Mouse (Mus musculus) heart, adult 11 months (tissue): ENCODE measurements around the gene Tmem190.

Experiments used
- DNase-seq: peaks from one replicate; pipeline ENCODE4 v3.0.0; 2022

The Tmem190 gene

GRCm38 (mm10) chr7:4782759-4783158, at the start of gene Tmem190, which contains the start of gene Il11:
Gene Tmem190 (plus strand): TSS chr7:4782937.
Gene Il11 (minus strand): TSS chr7:4782859.
- DNase-seq = no peak

- DNase-seq = no peak
These were observed 49.8 kb upstream of the Tmem190 start for GRCm38 (mm10) chr7:4732968-4733392.

- no peak for DNase-seq
These were observed 43.6 kb upstream of the Tmem190 start for GRCm38 (mm10) chr7:4739041-4739543.

GRCm38 (mm10) chr7:4739544-4740275, 43.0 kb upstream of the Tmem190 start, which contains the start of gene Kmt5c:
Gene Kmt5c (plus strand): TSS chr7:4740115.
- peak; percentile 100 for DNase-seq

GRCm38 (mm10) chr7:4740309-4740727, 42.4 kb upstream of the Tmem190 start:
- no peak for DNase-seq

- peak; percentile 98 for DNase-seq
These were observed 41.6 kb upstream of the Tmem190 start for GRCm38 (mm10) chr7:4741151-4741550.

- peak; percentile 92 for DNase-seq
These were observed 40.9 kb upstream of the Tmem190 start for GRCm38 (mm10) chr7:4741672-4742481.

- no peak for DNase-seq
These were observed 40.3 kb upstream of the Tmem190 start for GRCm38 (mm10) chr7:4742482-4742819.

- peak; percentile 74 for DNase-seq
These were observed 39.4 kb upstream of the Tmem190 start for GRCm38 (mm10) chr7:4743354-4743753.

- peak; percentile 86 for DNase-seq
These were observed 37.9 kb upstream of the Tmem190 start for GRCm38 (mm10) chr7:4744886-4745285.

- DNase-seq = peak; percentile 88
These were observed 36.3 kb upstream of the Tmem190 start for GRCm38 (mm10) chr7:4746326-4746980.

GRCm38 (mm10) chr7:4747156-4747899, 35.4 kb upstream of the Tmem190 start:
- peak; percentile 87 for DNase-seq

- DNase-seq = peak; percentile 81
These were observed 34.4 kb upstream of the Tmem190 start for GRCm38 (mm10) chr7:4748321-4748720.

GRCm38 (mm10) chr7:4749169-4749568, 33.6 kb upstream of the Tmem190 start:
- peak; percentile 82 for DNase-seq

GRCm38 (mm10) chr7:4751971-4752820, 30.5 kb upstream of the Tmem190 start:
- peak; percentile 93 for DNase-seq

GRCm38 (mm10) chr7:4752821-4753570, 29.7 kb upstream of the Tmem190 start, which contains the start of gene Cox6b2:
Gene Cox6b2 (minus strand): TSS chr7:4753094.
- peak; percentile 97 for DNase-seq

GRCm38 (mm10) chr7:4759670-4760069, 23.1 kb upstream of the Tmem190 start:
- DNase-seq = peak; percentile 79

GRCm38 (mm10) chr7:4764946-4765710, 17.6 kb upstream of the Tmem190 start:
- peak; percentile 69 for DNase-seq

- DNase-seq = no peak
These were observed 11.5 kb upstream of the Tmem190 start, which contains the start of gene Fam71e2 for GRCm38 (mm10) chr7:4771202-4771601. Gene Fam71e2 (minus strand): TSS chr7:4771302.

GRCm38 (mm10) chr7:4776131-4776530, 6.6 kb upstream of the Tmem190 start:
- peak; percentile 73 for DNase-seq
